Mouse (Mus musculus): ENCODE measurements around the gene Tspoap1.

DNA sequence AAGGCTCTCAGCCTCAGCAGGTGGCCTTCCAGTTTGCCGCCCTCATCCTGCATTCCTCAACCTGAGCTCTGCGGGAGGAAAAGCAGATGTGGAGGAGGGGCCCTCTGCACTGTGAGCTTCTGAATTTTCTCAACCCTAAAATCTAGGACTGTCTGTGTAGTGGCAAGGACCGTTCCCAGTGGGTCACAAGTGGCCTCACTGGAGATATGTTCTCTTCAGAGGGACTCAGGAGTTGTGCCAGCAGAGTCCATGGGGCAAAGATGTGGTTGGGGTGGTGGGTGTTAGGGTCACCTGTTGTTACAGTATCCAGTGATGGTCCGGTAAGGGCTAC is 57.1 kb downstream of the Tspoap1 start:
- TF ChIP-seq POLR2A (IDR thresholded peaks at IDR 0.05; ENCODE audit: borderline replicate concordance, control insufficient read depth, low read depth, low read length), result no peak
- no peak for TF ChIP-seq CTCF (IDR thresholded peaks at IDR 0.05; ENCODE audit: control insufficient read depth, insufficient read depth, low read length)

All from bone marrow, adult 2 months (tissue).